Mouse (Mus musculus) embryonic facial prominence, embryonic 11.5 days (tissue): ENCODE results near the gene Eif4a3. TPM values are rescaled to one million over a fixed set of nuclear protein-coding genes. Genes with fewer than 3 reads are reported as not detected.
A peak's percentile ranks its signal among the peaks of the same experiment; 100 is the strongest.
"Not testable (repeated sequence)": the region's sequence is repeated elsewhere in the genome, so short reads cannot be mapped to it uniquely, and the experiment has no call there.

ENCODE experiments used
- ATAC-seq: fragments of 200-750 bp; cut with Nextera tagmentation; replicated peaks from 2 replicates; pipeline ENCODE4 v1.8.0; 2017; ENCODE audit warnings: low read depth; ENCODE audit not compliant: insufficient number of reproducible peaks, low FRiP score, low TSS enrichment
- DNase-seq: peaks from one replicate; pipeline ENCODE4 v3.0.0-alpha.2; 2015; ENCODE audit warnings: low spot score
- H3K27ac ChIP-seq: fragments of 300-500 bp; sonication (generic); replicated peaks from 2 replicates; pipeline ENCODE4 v1.5.1; 2014; ENCODE audit warnings: mild to moderate bottlenecking, low read depth, low read length, control low read depth
- H3K27me3 ChIP-seq: fragments of 300-500 bp; sonication (generic); 2 replicates; pipeline ENCODE4 v1.6.1; 2014; ENCODE audit warnings: mild to moderate bottlenecking, low read length, moderate library complexity, mixed read lengths; ENCODE audit not compliant: control insufficient read depth, insufficient read depth
- H3K36me3 ChIP-seq: fragments of 300-500 bp; sonication (generic); replicated peaks from 2 replicates; pipeline ENCODE4 v1.6.1; 2014; ENCODE audit warnings: low read depth, mild to moderate bottlenecking, low read length, moderate library complexity, mixed read lengths; ENCODE audit not compliant: control insufficient read depth, insufficient read depth
- H3K4me1 ChIP-seq: fragments of 300-500 bp; sonication (generic); 2 replicates; pipeline ENCODE4 v1.6.1; 2014; ENCODE audit warnings: low read length, mixed read lengths; ENCODE audit not compliant: control insufficient read depth, insufficient read depth
- H3K4me2 ChIP-seq: fragments of 300-500 bp; sonication (generic); 2 replicates; pipeline ENCODE4 v1.6.1; 2014; ENCODE audit warnings: low read depth, mild to moderate bottlenecking, control low read depth, low read length, moderate library complexity
- H3K4me3 ChIP-seq: fragments of 300-500 bp; sonication (generic); 2 replicates; pipeline ENCODE4 v1.5.1; 2014; ENCODE audit warnings: low read depth, low read length, control low read depth
- H3K9ac ChIP-seq: fragments of 300-500 bp; sonication (generic); replicated peaks from 2 replicates; pipeline ENCODE4 v1.6.1; 2014; ENCODE audit warnings: mild to moderate bottlenecking, control low read depth, low read length
- H3K9me3 ChIP-seq: fragments of 300-500 bp; sonication (generic); replicated peaks from 2 replicates; pipeline ENCODE4 v1.6.1; 2016; ENCODE audit warnings: mild to moderate bottlenecking, low read length, inconsistent platforms, mixed read lengths; ENCODE audit not compliant: control insufficient read depth
- WGBS: fragments of 180-500 bp; shearing (Covaris S2); extraction: QIAGEN DNeasy Blood & Tissue Kit; methylation state at CpG from one replicate; pipeline ENCODE4 v1.1.7; 2014; 5-methylcytosine and 5-hydroxymethylcytosine counted together
- polyA plus RNA-seq: library from polyadenylated mRNA; unstranded; fragments of >200 nt; fragmentation: Nextera tagmentation; extraction: Ambion mirVana; gene quantifications from 2 replicates; pipeline ENCODE4 v1.2.1, GENCODE M21; 2014

Gene Eif4a3
- polyA plus RNA-seq, 1 experiment from 2014 or later: 392 TPM

DNA sequence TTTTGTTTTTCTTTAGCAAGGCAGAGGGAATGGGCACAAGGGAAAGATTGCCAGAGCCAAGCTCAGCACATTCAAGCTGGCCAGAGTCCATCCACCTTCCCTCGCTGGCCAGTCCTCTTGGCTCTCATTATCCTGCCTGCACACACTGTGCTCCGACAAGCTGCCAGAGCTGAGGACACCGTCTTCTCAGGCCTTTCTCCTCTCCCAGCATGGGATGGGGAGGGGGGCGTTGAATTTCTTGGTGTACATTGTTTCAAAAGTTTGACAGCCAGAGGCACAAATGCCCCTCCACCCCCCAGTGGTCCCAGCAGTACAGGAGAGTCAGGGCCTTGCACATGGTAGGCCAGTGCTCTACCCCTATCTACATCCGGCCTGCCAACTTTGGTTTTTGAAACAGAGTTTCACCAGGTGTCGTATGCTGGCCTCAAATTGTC, 32.6 kb downstream of the Eif4a3 start:
- H3K27ac ChIP-seq: no peak overlapping the region
- H3K27me3 ChIP-seq: no peaks in the 10 kb centered on the region
- H3K4me3 ChIP-seq: no peak overlapping the region
- ATAC-seq (no peak; the same call in 1 of the 2 replicates), DNase-seq (no peak)
- no peak overlapping the region for H3K9ac ChIP-seq
- H3K36me3 ChIP-seq: no peaks in the 10 kb centered on the region
- no peaks in the 10 kb centered on the region for H3K4me1 ChIP-seq
- H3K9me3 ChIP-seq: no peaks in the 10 kb centered on the region
- no peak overlapping the region for H3K4me2 ChIP-seq
- 49% methylated on average over 6 of the region's 6 CpGs for WGBS

DNA sequence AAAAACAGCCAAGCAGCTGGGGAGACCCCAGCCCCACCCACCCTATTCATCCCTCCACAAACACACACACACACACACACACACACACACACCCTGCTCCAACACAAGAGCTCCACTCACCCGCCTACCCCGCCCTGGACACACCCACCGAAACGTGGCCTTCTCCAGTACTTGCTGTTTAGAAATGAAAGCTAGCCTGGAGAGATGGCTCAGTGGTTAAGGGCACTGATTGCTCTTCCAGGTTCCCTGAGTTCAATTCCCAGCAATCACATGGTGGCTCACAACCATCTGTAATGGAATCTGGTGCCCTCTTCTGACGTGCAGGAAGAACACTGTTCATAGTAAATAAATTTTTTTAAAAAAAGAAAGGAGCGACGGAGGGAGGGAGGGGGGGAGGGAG, 34.1 kb downstream of the Eif4a3 start:
- DNase-seq: no peak
- H3K4me3 ChIP-seq: no peak overlapping the region
- no peak overlapping the region for H3K9ac ChIP-seq
- no peaks in the 10 kb centered on the region for H3K27me3 ChIP-seq
- 75% methylated on average over 7 of the region's 7 CpGs for WGBS
- no peaks in the 10 kb centered on the region for H3K4me1 ChIP-seq
- H3K27ac ChIP-seq: no peak overlapping the region
- ATAC-seq: no peak
- H3K36me3 ChIP-seq: no peaks in the 10 kb centered on the region
- no peaks in the 10 kb centered on the region for H3K9me3 ChIP-seq
- H3K4me2 ChIP-seq: no peak overlapping the region

DNA sequence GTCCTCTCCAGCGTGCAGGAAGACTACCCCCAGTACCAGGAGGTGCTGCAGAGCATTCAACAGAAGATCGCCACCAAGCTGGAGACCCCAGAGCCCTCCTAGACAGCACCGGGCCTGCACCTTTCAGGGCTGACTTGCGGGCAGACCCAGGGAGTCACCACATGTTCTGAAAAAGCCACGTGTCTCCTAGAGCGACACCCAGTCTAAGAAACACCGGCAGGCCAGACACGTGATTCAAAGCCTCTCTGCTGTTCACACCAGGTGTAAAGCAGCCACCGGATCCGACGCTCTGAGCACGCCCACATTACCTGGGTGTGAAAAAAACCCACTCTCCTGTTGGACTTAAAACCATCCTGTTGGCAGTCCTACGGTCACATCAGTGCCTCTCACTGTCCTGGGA, 35.5 kb downstream of the Eif4a3 start:
- H3K27ac ChIP-seq: no peak overlapping the region
- H3K9me3 ChIP-seq: no peaks in the 10 kb centered on the region
- H3K4me3 ChIP-seq: no peak overlapping the region
- WGBS: 88% methylated on average over 13 of the region's 13 CpGs
- no peak for DNase-seq
- no peaks in the 10 kb centered on the region for H3K4me1 ChIP-seq
- H3K9ac ChIP-seq: no peak overlapping the region
- no peaks in the 10 kb centered on the region for H3K27me3 ChIP-seq
- H3K4me2 ChIP-seq: no peak overlapping the region
- H3K36me3 ChIP-seq: no peaks in the 10 kb centered on the region
- ATAC-seq: no peak

DNA sequence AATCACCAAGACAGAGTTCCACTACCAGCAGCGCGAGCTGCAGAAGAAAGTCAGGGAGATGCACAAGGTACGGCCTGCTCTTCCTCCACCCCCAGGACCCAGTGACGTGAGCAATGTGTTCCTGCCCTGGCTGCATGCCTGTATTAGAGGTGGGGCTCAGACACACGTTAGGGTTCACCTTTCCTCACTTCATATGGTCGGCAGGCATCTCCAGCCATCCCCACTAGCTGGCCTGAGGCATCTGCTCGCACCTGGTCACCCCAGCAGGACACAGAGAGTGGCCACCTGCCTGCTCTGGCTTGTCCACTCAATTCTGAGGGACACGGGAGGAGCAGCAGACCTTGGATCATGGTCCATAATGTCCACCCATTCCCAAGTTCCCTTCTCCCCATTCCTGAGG, 39.9 kb downstream of the Eif4a3 start:
- Histone ChIP-seq H3K4me2 (no peak overlapping the region), H3K4me3 (no peak overlapping the region), H3K27ac (no peak overlapping the region), H3K9me3 (no peaks in the 10 kb centered on the region), H3K9ac (no peak overlapping the region), H3K27me3 (no peaks in the 10 kb centered on the region), H3K4me1 (no peaks in the 10 kb centered on the region), H3K36me3 (no peaks in the 10 kb centered on the region)
- DNase-seq: no peak
- 89% methylated on average over 8 of the region's 8 CpGs for WGBS
- ATAC-seq: no peak

DNA sequence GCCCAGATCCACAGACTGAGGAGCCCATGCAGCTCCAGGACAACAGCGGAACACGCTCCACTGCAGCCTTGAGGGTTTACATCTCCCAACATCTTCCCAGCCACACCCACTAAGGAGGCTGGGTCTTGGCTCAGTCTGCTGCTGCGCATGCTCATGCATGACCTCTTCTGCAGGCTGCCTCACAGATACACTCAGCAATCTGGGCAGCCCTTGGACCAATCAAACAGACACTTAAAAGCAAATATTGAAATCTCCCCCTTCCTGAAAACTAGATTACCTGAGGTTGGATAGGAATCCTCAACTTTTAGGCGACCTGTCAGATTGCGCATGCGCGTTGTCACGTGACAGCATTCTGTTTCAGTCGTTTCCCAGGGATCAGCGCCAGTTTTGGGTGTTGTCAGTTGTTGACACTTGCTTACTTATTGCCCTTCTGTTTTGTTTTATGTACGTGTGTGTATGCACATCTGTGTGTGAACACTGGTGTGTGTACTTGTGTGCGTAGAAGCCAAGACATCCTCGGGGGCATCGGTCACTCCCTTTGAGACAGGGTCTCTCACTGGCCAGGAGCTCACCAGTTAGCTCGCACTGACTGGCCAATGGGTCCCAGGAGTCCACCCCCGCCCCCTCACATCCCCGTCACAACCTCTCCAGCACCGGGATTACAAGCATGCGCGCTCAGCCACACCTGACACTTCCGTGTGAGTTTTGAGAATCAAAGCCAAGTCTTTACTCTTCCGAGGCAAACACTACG, 41.1 kb downstream of the Eif4a3 start:
- Histone ChIP-seq H3K27ac (no peak overlapping the region), H3K9ac (no peak overlapping the region; the same call in 1 of the 2 replicates), H3K9me3 (no peaks in the 10 kb centered on the region), H3K4me2 (peak overlapping the region; percentile 29), H3K4me1 (no peaks in the 10 kb centered on the region), H3K27me3 (no peaks in the 10 kb centered on the region), H3K36me3 (no peaks in the 10 kb centered on the region), H3K4me3 (no peak overlapping the region)
- 62% methylated on average over 23 of the region's 23 CpGs for WGBS
- DNase-seq (peak; percentile 53), ATAC-seq (peak; percentile 47; the same call in 1 of the 2 replicates)

DNA sequence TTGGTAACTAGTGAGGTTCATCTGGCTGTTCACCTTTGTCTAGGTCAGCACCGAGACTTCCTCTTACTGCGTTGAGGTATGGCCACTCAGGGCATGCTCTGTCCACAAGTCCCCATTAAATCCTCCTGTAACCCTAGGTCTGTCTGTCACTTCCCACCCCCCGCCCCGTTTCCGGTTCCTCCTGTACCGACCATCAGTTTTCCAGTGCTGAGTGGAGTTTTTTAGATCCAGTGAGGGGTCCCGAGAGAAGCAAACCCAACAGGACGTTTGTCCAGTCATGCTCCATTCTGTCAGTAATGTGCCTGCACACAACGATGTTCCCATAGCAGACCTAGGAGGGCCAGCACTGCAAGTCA, 41.7 kb downstream of the Eif4a3 start:
- 54% methylated on average over 9 of the region's 9 CpGs for WGBS
- DNase-seq (no peak), ATAC-seq (no peak)
- no peak overlapping the region for H3K4me3 ChIP-seq
- no peaks in the 10 kb centered on the region for H3K9me3 ChIP-seq
- no peak overlapping the region; the same call in 1 of the 2 replicates for H3K9ac ChIP-seq
- no peaks in the 10 kb centered on the region for H3K4me1 ChIP-seq
- no peaks in the 10 kb centered on the region for H3K27me3 ChIP-seq
- H3K27ac ChIP-seq: no peak overlapping the region
- H3K4me2 ChIP-seq: peak overlapping the region; percentile 29
- H3K36me3 ChIP-seq: no peaks in the 10 kb centered on the region

DNA sequence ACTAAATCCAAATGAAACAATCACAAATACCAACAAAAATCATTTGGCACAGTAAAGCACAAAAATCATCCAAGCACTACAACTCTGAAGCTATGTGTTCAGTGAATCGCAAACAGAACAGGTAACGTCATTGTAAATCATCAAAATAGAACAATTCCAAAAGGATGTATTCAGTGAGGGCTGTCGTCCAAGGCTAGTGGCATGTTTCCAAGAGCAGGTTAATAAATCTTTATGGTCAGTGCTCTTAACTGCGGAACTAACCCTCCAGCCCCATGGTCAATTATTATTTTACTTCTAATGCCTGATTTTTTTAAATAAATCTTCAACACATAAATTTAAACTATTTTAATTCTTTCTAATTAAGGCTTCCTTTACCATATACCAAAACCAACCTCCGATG, 43.3 kb downstream of the Eif4a3 start:
- 93% methylated on average over 5 of the region's 5 CpGs for WGBS
- not testable (repeated sequence) for H3K4me1 ChIP-seq, H3K4me3 ChIP-seq, H3K9ac ChIP-seq, H3K4me2 ChIP-seq, H3K9me3 ChIP-seq, H3K27me3 ChIP-seq, DNase-seq, ATAC-seq, H3K27ac ChIP-seq, H3K36me3 ChIP-seq

DNA sequence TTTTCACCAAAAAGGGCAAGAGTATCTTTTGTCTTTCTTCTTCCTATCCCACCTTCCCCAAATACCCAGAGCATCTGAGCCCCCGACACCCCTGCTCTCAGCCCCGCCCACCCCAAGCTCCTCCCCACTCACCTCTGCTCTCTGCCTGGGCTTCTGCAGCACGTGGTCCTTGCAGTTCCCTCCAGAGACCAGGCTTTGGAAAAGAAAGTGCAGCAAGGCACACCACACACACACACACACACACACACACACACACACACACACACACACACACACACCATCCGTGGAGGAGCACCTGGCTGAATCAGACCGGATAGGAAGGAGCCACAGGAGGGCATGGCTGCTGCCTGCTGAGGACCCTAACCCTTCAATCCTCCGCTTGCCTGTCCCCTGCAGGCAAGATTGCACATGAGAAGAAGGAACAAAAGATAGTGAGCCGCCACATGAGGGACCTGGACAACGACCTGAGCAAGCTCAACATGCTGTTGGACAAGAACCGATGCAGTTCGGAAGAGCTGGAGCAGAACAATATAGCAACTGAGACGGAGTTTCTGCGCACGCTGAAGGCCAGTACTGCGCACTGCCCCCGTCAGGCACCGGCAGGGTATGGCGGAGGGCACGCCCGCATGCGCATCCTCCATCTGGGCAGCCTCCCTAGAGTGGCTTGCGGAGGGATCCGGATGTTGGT, 46.9 kb downstream of the Eif4a3 start:
- no peaks in the 10 kb centered on the region for H3K9me3 ChIP-seq
- H3K9ac ChIP-seq: peak overlapping the region; percentile 22; the same call in 1 of the 2 replicates
- H3K27ac ChIP-seq: no peak overlapping the region
- 0 out of 2 replicates have a peak, but pooled peaks cover 3% of the 10 kb centered on the region for H3K4me1 ChIP-seq
- no peaks in the 10 kb centered on the region for H3K36me3 ChIP-seq
- no peaks in the 10 kb centered on the region for H3K27me3 ChIP-seq
- peak overlapping the region; percentile 21 for H3K4me2 ChIP-seq
- 5% methylated on average over 22 of the region's 22 CpGs for WGBS
- ATAC-seq: peak; percentile 63; the same call in 1 of the 2 replicates
- peak; percentile 80 for DNase-seq
- no peak overlapping the region for H3K4me3 ChIP-seq
